Mouse (Mus musculus) testis, postnatal 10 days (tissue): ENCODE measurements around the gene Hist1h4h.
"Not testable (repeated sequence)": the region's sequence is repeated elsewhere in the genome, so short reads cannot be mapped to it uniquely, and the experiment has no call there.

Experiments used
- DNase-seq: peaks from one replicate; pipeline ENCODE4 v3.0.0; 2021; ENCODE audit warnings: low spot score

Gene Hist1h4h

GRCm38 (mm10) chr13:23535137-23536075 is 4.6 kb downstream of the Hist1h4h start, which contains the start of gene Hist1h3g:
Hist1h3g (plus strand) TSS chr13:23535422.
- DNase-seq = peak; percentile 89

- no peak for DNase-seq
These were observed 5.4 kb downstream of the Hist1h4h start for GRCm38 (mm10) chr13:23536076-23536822.

GRCm38 (mm10) chr13:23537006-23537710 is 6.3 kb downstream of the Hist1h4h start:
- DNase-seq = no peak

- DNase-seq = no peak
These were observed 7.4 kb downstream of the Hist1h4h start for GRCm38 (mm10) chr13:23538249-23538648.

- not testable (repeated sequence) for DNase-seq
These were observed 9.0 kb downstream of the Hist1h4h start for GRCm38 (mm10) chr13:23539821-23540220.

- no peak for DNase-seq
These were observed 10.6 kb downstream of the Hist1h4h start for GRCm38 (mm10) chr13:23541497-23541896.

GRCm38 (mm10) chr13:23542225-23542980 is 11.6 kb downstream of the Hist1h4h start:
- not testable (repeated sequence) for DNase-seq

- peak; percentile 49 for DNase-seq
These were observed 12.3 kb downstream of the Hist1h4h start, which contains the start of gene Hist1h2bh for GRCm38 (mm10) chr13:23542999-23543607. Hist1h2bh (minus strand) TSS chr13:23543392.

- DNase-seq = peak; percentile 63
These were observed 13.3 kb downstream of the Hist1h4h start, which contains the start of gene Hist1h3f for GRCm38 (mm10) chr13:23543965-23544786. Hist1h3f (plus strand) TSS chr13:23544052.

GRCm38 (mm10) chr13:23544787-23545120 is 13.9 kb downstream of the Hist1h4h start:
- DNase-seq = not testable (repeated sequence)

GRCm38 (mm10) chr13:23546694-23547093 is 15.8 kb downstream of the Hist1h4h start:
- DNase-seq = no peak

GRCm38 (mm10) chr13:23550761-23551145 is 19.9 kb downstream of the Hist1h4h start:
- no peak for DNase-seq

GRCm38 (mm10) chr13:23551146-23551834 is 20.4 kb downstream of the Hist1h4h start, which contains the start of gene Hist1h4f:
Hist1h4f (minus strand) TSS chr13:23551648.
- peak; percentile 81 for DNase-seq

- no peak for DNase-seq
These were observed 21.4 kb downstream of the Hist1h4h start for GRCm38 (mm10) chr13:23551931-23552914.

- DNase-seq = no peak
These were observed 22.1 kb downstream of the Hist1h4h start, which contains the start of gene Hist1h1d for GRCm38 (mm10) chr13:23552962-23553361. Hist1h1d (plus strand) TSS chr13:23553262.

GRCm38 (mm10) chr13:23554393-23554792 is 23.5 kb downstream of the Hist1h4h start:
- DNase-seq = no peak

GRCm38 (mm10) chr13:23554925-23555838 is 24.3 kb downstream of the Hist1h4h start:
- peak; percentile 76 for DNase-seq
